Mouse (Mus musculus) intestine, embryonic 14.5 days (tissue): ENCODE data around the gene Emc4. TPM values are rescaled to one million over a fixed set of nuclear protein-coding genes. Genes with fewer than 3 reads are reported as not detected.
A peak's percentile ranks its signal among the peaks of the same experiment; 100 is the strongest.

Source experiments
- ATAC-seq: fragments of 200-750 bp; cut with Nextera tagmentation; replicated peaks from 2 replicates; pipeline ENCODE4 v1.8.0; 2017; ENCODE audit warnings: low read depth, moderate number of reproducible peaks, moderate TSS enrichment, moderate library complexity; ENCODE audit not compliant: low FRiP score, low TSS enrichment
- DNase-seq: peaks from one replicate; pipeline ENCODE4 v3.0.0-alpha.2; 2018; ENCODE audit warnings: low spot score
- H3K27ac ChIP-seq: fragments of 300-500 bp; sonication (generic); 2 replicates; pipeline ENCODE4 v1.5.1; 2014; ENCODE audit warnings: low read depth, mild to moderate bottlenecking, control low read depth
- H3K27me3 ChIP-seq: fragments of 300-500 bp; sonication (generic); replicated peaks from 2 replicates; pipeline ENCODE4 v1.6.1; 2014; ENCODE audit warnings: low read length, control low read depth; ENCODE audit not compliant: control insufficient read depth, insufficient read depth
- H3K36me3 ChIP-seq: fragments of 300-500 bp; sonication (generic); 2 replicates; pipeline ENCODE4 v1.6.1; 2014; ENCODE audit warnings: low read length, control low read depth; ENCODE audit not compliant: control insufficient read depth, insufficient read depth
- H3K4me1 ChIP-seq: fragments of 300-500 bp; sonication (generic); replicated peaks from 2 replicates; pipeline ENCODE4 v1.6.1; 2014; ENCODE audit warnings: low read length, control low read depth, mixed read lengths; ENCODE audit not compliant: control insufficient read depth, insufficient read depth
- H3K4me2 ChIP-seq: fragments of 300-500 bp; sonication (generic); 2 replicates; pipeline ENCODE4 v1.6.1; 2014; ENCODE audit warnings: low read length
- H3K4me3 ChIP-seq: fragments of 300-500 bp; sonication (generic); 2 replicates; pipeline ENCODE4 v1.5.1; 2014; ENCODE audit warnings: low read depth, low read length, control low read depth, mixed read lengths
- H3K9ac ChIP-seq: fragments of 300-500 bp; sonication (generic); 2 replicates; pipeline ENCODE4 v1.6.1; 2014; ENCODE audit warnings: mild to moderate bottlenecking, low read length
- H3K9me3 ChIP-seq: fragments of 300-500 bp; sonication (generic); 2 replicates; pipeline ENCODE4 v1.6.1; 2016; ENCODE audit warnings: low read length, control low read depth; ENCODE audit not compliant: control insufficient read depth
- WGBS: fragments of 180-500 bp; shearing (Covaris S2); extraction: QIAGEN DNeasy Blood & Tissue Kit; methylation state at CpG from one replicate; pipeline ENCODE4 v1.1.7; 2014; 5-methylcytosine and 5-hydroxymethylcytosine counted together
- polyA plus RNA-seq: library from polyadenylated mRNA; unstranded; fragments of >200 nt; fragmentation: Nextera tagmentation; extraction: Ambion mirVana; gene quantifications from 2 replicates; pipeline ENCODE4 v1.2.1, GENCODE M21; 2014

The Emc4 gene
- polyA plus RNA-seq, 1 experiment from 2014 or later = 96.7 TPM

- 62% methylated on average over 2 of the region's 2 CpGs for WGBS
- Histone ChIP-seq H3K36me3 (peaks cover 92% of the 10 kb centered on the region), H3K4me3 (no peak overlapping the region), H3K4me1 (no peaks in the 10 kb centered on the region), H3K27me3 (no peaks in the 10 kb centered on the region), H3K27ac (no peak overlapping the region), H3K9ac (no peak overlapping the region), H3K9me3 (no peaks in the 10 kb centered on the region), H3K4me2 (no peak overlapping the region)
- ATAC-seq = no peak
- DNase-seq = no peak
Observed at GRCm38 (mm10) chr2:112359611-112360010, 8.2 kb downstream of the Emc4 start.

DNA sequence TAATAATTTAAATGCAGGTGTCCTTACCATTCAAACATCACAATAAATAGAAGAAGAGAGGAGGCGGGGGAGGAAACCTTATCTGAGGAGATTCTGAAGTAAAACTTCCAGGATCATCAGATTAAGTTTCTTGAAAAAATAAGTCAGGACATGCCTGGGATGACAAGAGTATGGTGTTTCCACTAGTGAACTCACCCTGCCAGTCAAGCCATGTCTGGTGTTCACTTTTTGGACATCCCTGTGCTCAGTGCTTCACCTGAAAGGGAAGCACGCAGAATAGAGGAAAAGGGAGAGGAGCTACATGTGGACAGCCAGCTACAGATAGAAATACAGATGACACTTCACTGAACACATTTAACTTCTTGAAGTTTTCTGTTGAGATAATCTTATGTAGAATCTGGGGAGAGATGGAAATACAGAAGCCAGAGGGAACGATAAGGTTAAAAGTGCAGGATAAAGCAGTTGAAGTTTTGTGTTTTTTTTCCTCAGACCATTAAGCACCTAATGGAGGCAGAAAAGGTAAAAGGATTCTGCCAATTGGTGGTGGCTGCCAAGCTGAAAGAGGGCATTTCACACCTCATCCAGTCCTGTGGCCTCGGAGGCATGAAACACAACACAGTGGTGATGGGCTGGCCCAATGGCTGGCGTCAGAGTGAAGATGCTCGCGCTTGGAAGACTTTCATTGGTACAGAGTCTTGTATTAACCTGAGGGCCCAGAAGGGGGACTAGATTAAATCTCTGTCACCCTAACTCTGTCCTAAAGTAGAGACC, 14.0 kb downstream of the Emc4 start:
- ATAC-seq (no peak), DNase-seq (no peak)
- WGBS = 87% methylated on average over 7 of the region's 7 CpGs
- Histone ChIP-seq H3K9me3 (no peaks in the 10 kb centered on the region), H3K27ac (no peak overlapping the region), H3K36me3 (peaks cover 87% of the 10 kb centered on the region), H3K27me3 (no peaks in the 10 kb centered on the region), H3K4me3 (no peak overlapping the region), H3K4me1 (no peaks in the 10 kb centered on the region), H3K9ac (no peak overlapping the region), H3K4me2 (no peak overlapping the region)

DNA sequence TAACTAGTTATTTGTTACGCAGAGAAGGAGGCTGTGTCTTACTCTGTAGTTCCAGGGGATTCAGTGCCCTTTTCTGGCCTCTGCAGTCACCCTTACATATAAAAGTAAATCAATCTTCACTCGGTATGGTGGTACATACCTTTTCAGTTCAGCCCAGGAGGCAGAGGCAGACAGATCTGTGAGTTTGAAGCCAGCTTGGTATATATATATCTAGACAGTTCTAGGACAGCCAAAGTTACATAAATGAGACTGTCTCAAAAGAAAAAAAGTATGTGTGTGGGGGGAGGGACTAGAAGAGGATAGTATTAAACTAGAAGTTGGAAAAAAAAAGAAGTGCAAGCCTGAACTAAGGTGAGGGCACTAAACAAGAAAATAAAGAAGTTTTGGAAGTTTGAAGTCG, 19.6 kb downstream of the Emc4 start:
- Histone ChIP-seq H3K4me1 (no peaks in the 10 kb centered on the region), H3K9ac (no peak overlapping the region), H3K27me3 (no peaks in the 10 kb centered on the region), H3K4me2 (no peak overlapping the region), H3K27ac (no peak overlapping the region), H3K4me3 (no peak overlapping the region), H3K36me3 (peaks cover 63% of the 10 kb centered on the region), H3K9me3 (no peaks in the 10 kb centered on the region)
- DNase-seq (no peak), ATAC-seq (no peak)
- 90% methylated on average over 3 of the region's 3 CpGs for WGBS

GRCm38 (mm10) chr2:112341117-112341516, 26.7 kb downstream of the Emc4 start:
- Histone ChIP-seq H3K4me3 (no peak overlapping the region), H3K36me3 (peaks cover 65% of the 10 kb centered on the region), H3K27me3 (no peaks in the 10 kb centered on the region), H3K9ac (no peak overlapping the region), H3K27ac (no peak overlapping the region), H3K9me3 (no peaks in the 10 kb centered on the region), H3K4me1 (no peaks in the 10 kb centered on the region), H3K4me2 (no peak overlapping the region)
- 72% methylated on average over 3 of the region's 3 CpGs for WGBS
- ATAC-seq (no peak), DNase-seq (no peak)

GRCm38 (mm10) chr2:112339736-112340135, 28.1 kb downstream of the Emc4 start:
- no peak overlapping the region for H3K4me2 ChIP-seq
- no peak overlapping the region for H3K27ac ChIP-seq
- DNase-seq (no peak), ATAC-seq (no peak)
- H3K9ac ChIP-seq = no peak overlapping the region
- 88% methylated on average over 2 of the region's 2 CpGs for WGBS
- H3K4me1 ChIP-seq = no peaks in the 10 kb centered on the region
- peaks cover 74% of the 10 kb centered on the region for H3K36me3 ChIP-seq
- no peaks in the 10 kb centered on the region for H3K27me3 ChIP-seq
- no peaks in the 10 kb centered on the region for H3K9me3 ChIP-seq
- no peak overlapping the region for H3K4me3 ChIP-seq

DNA sequence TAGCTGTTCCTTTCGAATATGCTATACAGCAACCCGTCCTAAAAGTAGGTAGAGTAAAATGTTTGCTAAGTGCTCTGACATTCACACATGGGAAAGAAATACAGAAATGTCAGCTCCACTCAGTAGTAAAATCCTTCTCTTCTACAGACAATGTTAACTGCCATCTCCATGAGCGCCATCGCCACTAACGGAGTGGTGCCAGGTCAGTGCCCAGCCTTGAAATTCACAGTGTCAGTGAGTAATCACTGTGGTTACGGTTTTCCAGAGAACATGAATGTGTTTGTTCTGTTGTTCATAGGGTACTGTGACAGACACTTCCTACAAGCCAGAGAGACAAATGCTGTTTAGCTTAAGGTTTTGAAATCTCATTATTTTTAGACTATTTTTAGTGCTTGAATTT, 30.6 kb downstream of the Emc4 start:
- DNase-seq (no peak), ATAC-seq (no peak)
- Histone ChIP-seq H3K9ac (no peak overlapping the region), H3K36me3 (peaks cover 71% of the 10 kb centered on the region), H3K27me3 (no peaks in the 10 kb centered on the region), H3K9me3 (no peaks in the 10 kb centered on the region), H3K27ac (no peak overlapping the region), H3K4me3 (no peak overlapping the region), H3K4me1 (no peaks in the 10 kb centered on the region), H3K4me2 (no peak overlapping the region)
- WGBS = 95% methylated on average over 6 of the region's 6 CpGs

GRCm38 (mm10) chr2:112332051-112332898, 35.6 kb downstream of the Emc4 start:
- peak; percentile 63 for ATAC-seq
- H3K9me3 ChIP-seq = no peaks in the 10 kb centered on the region
- H3K36me3 ChIP-seq = peaks cover 31% of the 10 kb centered on the region
- H3K4me1 ChIP-seq = no peaks in the 10 kb centered on the region
- WGBS = 72% methylated on average over 4 of the region's 4 CpGs
- no peak overlapping the region for H3K9ac ChIP-seq
- no peak for DNase-seq
- H3K4me2 ChIP-seq = no peak overlapping the region
- no peak overlapping the region for H3K27ac ChIP-seq
- H3K4me3 ChIP-seq = no peak overlapping the region
- no peaks in the 10 kb centered on the region for H3K27me3 ChIP-seq

DNA sequence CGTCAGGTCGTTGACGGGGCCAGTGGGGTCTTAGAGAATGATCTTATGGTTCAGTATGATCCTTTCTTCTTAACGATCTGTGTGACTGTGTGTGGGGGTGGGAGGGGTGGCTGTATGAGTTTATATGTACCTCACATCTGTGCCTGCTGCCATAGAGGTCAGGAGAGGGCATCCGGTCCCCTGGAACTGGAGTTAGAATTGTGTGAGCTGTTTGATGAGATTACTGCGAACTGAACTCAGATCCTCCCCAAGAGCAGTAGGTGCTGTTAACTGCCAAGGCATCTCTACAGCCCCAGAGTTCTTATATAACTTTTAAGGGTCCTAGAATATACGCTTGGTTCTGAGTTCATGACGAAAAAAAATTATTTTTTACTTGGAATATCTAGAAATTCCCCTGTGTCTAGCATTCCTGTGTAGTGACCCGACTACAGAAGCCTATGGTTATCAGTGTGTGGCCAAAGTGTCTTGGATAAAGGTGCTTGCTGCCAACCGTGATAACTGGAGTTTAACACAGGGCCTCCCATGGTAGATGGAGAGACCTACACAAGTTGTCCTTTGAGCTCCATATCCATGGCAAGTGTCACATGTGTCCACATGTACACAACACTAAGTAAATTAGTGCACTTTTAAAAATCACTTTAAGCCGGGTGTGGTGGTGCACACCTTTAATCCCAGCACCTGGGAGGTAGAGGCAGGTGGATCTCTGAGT, 39.6 kb downstream of the Emc4 start:
- H3K36me3 ChIP-seq = no peaks in the 10 kb centered on the region

More for the DNA sequence above, 39.6 kb downstream of the Emc4 start:
- Histone ChIP-seq H3K4me3 (no peak overlapping the region), H3K4me1 (no peaks in the 10 kb centered on the region), H3K9ac (no peak overlapping the region), H3K27me3 (no peaks in the 10 kb centered on the region), H3K27ac (no peak overlapping the region), H3K9me3 (no peaks in the 10 kb centered on the region), H3K4me2 (no peak overlapping the region)
- ATAC-seq (no peak; the same call in 1 of the 2 replicates), DNase-seq (no peak)
- WGBS = 79% methylated on average over 11 of the region's 11 CpGs
